Mouse (Mus musculus) MEL (cell line): ENCODE results near the gene Vcl. TPM values are rescaled to one million over a fixed set of nuclear protein-coding genes. Genes with fewer than 3 reads are reported as not detected.

Source experiments
- DNase-seq: peaks from one replicate; pipeline ENCODE4 v3.0.0; 2011; ENCODE audit warnings: low read depth, low spot score
- H3K27ac ChIP-seq: 2 replicates; pipeline ENCODE4 v1.5.1; 2012; ENCODE audit warnings: low read depth, mild to moderate bottlenecking, control low read depth, low read length, moderate library complexity; ENCODE audit not compliant: control insufficient read depth
- H3K27me3 ChIP-seq, 2 experiments: fragments of 150-350 bp in 1 of 2; sonication (generic) in 1 of 2; 2 replicates each; pipeline ENCODE4 v1.6.1; 2012; ENCODE audit warnings: low read length in 2 of 2, mild to moderate bottlenecking in 2 of 2, improper control_type of control experiment in 1 of 2, moderate library complexity in 1 of 2; ENCODE audit not compliant: insufficient read depth in 2 of 2, control insufficient read depth in 1 of 2
- H3K36me3 ChIP-seq, 2 experiments: 2 replicates each; pipeline ENCODE4 v1.6.1; 2012 to 2014; ENCODE audit warnings: low read length in 2 of 2, improper control_type of control experiment in 1 of 2, inconsistent platforms in 1 of 2, mild to moderate bottlenecking in 1 of 2; ENCODE audit not compliant: insufficient read depth in 2 of 2, control insufficient read depth in 1 of 2
- H3K4me1 ChIP-seq, 2 experiments: fragments of 150-350 bp in 1 of 2; sonication (generic) in 1 of 2; 2 replicates each; pipeline ENCODE4 v1.6.1; 2012; ENCODE audit warnings: low read length in 2 of 2, improper control_type of control experiment in 1 of 2, mild to moderate bottlenecking in 1 of 2; ENCODE audit not compliant: insufficient read depth in 2 of 2, control insufficient read depth in 1 of 2
- H3K4me3 ChIP-seq, 2 experiments: fragments of 150-350 bp in 1 of 2; sonication (generic) in 1 of 2; 2 replicates each; pipeline ENCODE4 v1.5.1; 2012; ENCODE audit warnings: low read depth in 2 of 2, low read length in 2 of 2, mild to moderate bottlenecking in 2 of 2, moderate library complexity in 2 of 2, control low read depth in 1 of 2, improper control_type of control experiment in 1 of 2; ENCODE audit not compliant: control insufficient read depth in 1 of 2, insufficient read depth in 1 of 2
- H3K79me2 ChIP-seq: 2 replicates; pipeline ENCODE4 v1.6.1; 2012; ENCODE audit warnings: mild to moderate bottlenecking, low read length, moderate library complexity; ENCODE audit not compliant: control insufficient read depth, poor library complexity, insufficient read depth
- H3K9ac ChIP-seq: 2 replicates; pipeline ENCODE4 v1.6.1; 2012; ENCODE audit warnings: low read depth, mild to moderate bottlenecking, control low read depth, low read length, moderate library complexity; ENCODE audit not compliant: control insufficient read depth, poor library complexity, severe bottlenecking
- H3K9me3 ChIP-seq: fragments of 150-350 bp; sonication (generic); replicated peaks from 2 replicates; pipeline ENCODE4 v1.6.1; 2012; ENCODE audit warnings: mild to moderate bottlenecking, low read length, improper control_type of control experiment, moderate library complexity; ENCODE audit not compliant: insufficient read depth
- BHLHE40 ChIP-seq: IDR thresholded peaks from 2 replicates; pipeline ENCODE4 v1.6.1; 2012; ENCODE audit warnings: low read depth, mild to moderate bottlenecking, inconsistent platforms, low read length, improper control_type of control experiment, borderline replicate concordance
- CHD2 ChIP-seq: IDR thresholded peaks from 2 replicates; pipeline ENCODE4 v1.6.1; 2011; ENCODE audit warnings: low read length, improper control_type of control experiment
- CTCF ChIP-seq, 3 experiments: IDR thresholded peaks in 2 of 3; conservative IDR thresholded peaks in 1 of 3; 2 replicates each; pipeline ENCODE4 v1.5.1; 2011 to 2012; ENCODE audit warnings: low read length in 3 of 3, low read depth in 2 of 3, mild to moderate bottlenecking in 2 of 3, improper control_type of control experiment in 1 of 3, inconsistent platforms in 1 of 3, mixed read lengths in 1 of 3, moderate library complexity in 1 of 3; ENCODE audit not compliant: control insufficient read depth in 1 of 3, insufficient read depth in 1 of 3, poor library complexity in 1 of 3, severe bottlenecking in 1 of 3
- E2F4 ChIP-seq: IDR thresholded peaks from 2 replicates; pipeline ENCODE4 v1.6.1; 2011; ENCODE audit warnings: low read depth, low read length, improper control_type of control experiment, borderline replicate concordance
- ETS1 ChIP-seq: IDR thresholded peaks from 2 replicates; pipeline ENCODE4 v1.6.1; 2012; ENCODE audit warnings: low read depth, mild to moderate bottlenecking, inconsistent platforms, low read length, improper control_type of control experiment, moderate library complexity
- GABPA ChIP-seq: IDR thresholded peaks from 2 replicates; pipeline ENCODE4 v1.6.1; 2012; ENCODE audit warnings: low read depth, mild to moderate bottlenecking, inconsistent platforms, low read length, improper control_type of control experiment, moderate library complexity
- GATA1 ChIP-seq: IDR thresholded peaks from 2 replicates; pipeline ENCODE4 v1.6.1; 2011; ENCODE audit warnings: low read depth, low read length, improper control_type of control experiment
- MAZ ChIP-seq: IDR thresholded peaks from 2 replicates; pipeline ENCODE4 v1.6.1; 2012; ENCODE audit warnings: low read depth, mild to moderate bottlenecking, inconsistent platforms, low read length, improper control_type of control experiment
- MEF2A ChIP-seq: IDR thresholded peaks from 2 replicates; pipeline ENCODE4 v1.6.1; 2014; ENCODE audit warnings: low read depth, mild to moderate bottlenecking, inconsistent platforms, low read length, improper control_type of control experiment; ENCODE audit not compliant: poor library complexity, insufficient replicate concordance, severe bottlenecking; ENCODE audit errors: extremely low read depth
- MXI1 ChIP-seq: IDR thresholded peaks from 2 replicates; pipeline ENCODE4 v1.6.1; 2011; ENCODE audit warnings: mild to moderate bottlenecking, low read depth, low read length, improper control_type of control experiment
- NRF1 ChIP-seq: IDR thresholded peaks from 2 replicates; pipeline ENCODE4 v1.6.1; 2014; ENCODE audit warnings: low read depth, mild to moderate bottlenecking, inconsistent platforms, low read length, improper control_type of control experiment, moderate library complexity; ENCODE audit not compliant: poor library complexity, insufficient read depth, severe bottlenecking
- POLR2AphosphoS5 ChIP-seq: IDR thresholded peaks from 2 replicates; pipeline ENCODE4 v1.6.1; 2012; ENCODE audit warnings: low read depth, borderline replicate concordance, mild to moderate bottlenecking, inconsistent platforms, low read length, moderate library complexity, mixed read lengths
- RAD21 ChIP-seq: IDR thresholded peaks from 2 replicates; pipeline ENCODE4 v1.6.1; 2011; ENCODE audit warnings: mild to moderate bottlenecking, low read depth, low read length, improper control_type of control experiment
- SIN3A ChIP-seq: IDR thresholded peaks from 2 replicates; pipeline ENCODE4 v1.6.1; 2012; ENCODE audit warnings: low read length, improper control_type of control experiment, inconsistent platforms
- SMC3 ChIP-seq: IDR thresholded peaks from 2 replicates; pipeline ENCODE4 v1.6.1; 2011; ENCODE audit warnings: low read depth, low read length, improper control_type of control experiment
- TBP ChIP-seq: IDR thresholded peaks from 2 replicates; pipeline ENCODE4 v1.8.0; 2011; ENCODE audit warnings: low read depth, low read length, improper control_type of control experiment
- TCF12 ChIP-seq: IDR thresholded peaks from 2 replicates; pipeline ENCODE4 v1.6.1; 2014; ENCODE audit warnings: low read depth, mild to moderate bottlenecking, inconsistent platforms, low read length, improper control_type of control experiment, moderate library complexity
- UBTF ChIP-seq: IDR thresholded peaks from 2 replicates; pipeline ENCODE4 v1.6.1; 2012; ENCODE audit warnings: low read depth, mild to moderate bottlenecking, inconsistent platforms, low read length, improper control_type of control experiment, moderate library complexity, borderline replicate concordance; ENCODE audit not compliant: insufficient read depth
- USF2 ChIP-seq, 2 experiments: IDR thresholded peaks; 2 replicates each; pipeline ENCODE4 v1.6.1; 2011 to 2012; ENCODE audit warnings: improper control_type of control experiment in 2 of 2, low read length in 2 of 2, borderline replicate concordance in 1 of 2, inconsistent platforms in 1 of 2, low read depth in 1 of 2, mild to moderate bottlenecking in 1 of 2; ENCODE audit not compliant: insufficient read depth in 1 of 2
- ZC3H11A ChIP-seq: IDR thresholded peaks from 2 replicates; pipeline ENCODE4 v1.6.1; 2012; ENCODE audit warnings: low read depth, mild to moderate bottlenecking, inconsistent platforms, low read length, improper control_type of control experiment
- ZMIZ1 ChIP-seq: IDR thresholded peaks from 2 replicates; pipeline ENCODE4 v1.6.1; 2012; ENCODE audit warnings: low read depth, mild to moderate bottlenecking, inconsistent platforms, low read length, improper control_type of control experiment, moderate library complexity
- polyA plus RNA-seq, 2 experiments: library from polyadenylated mRNA; stranded (reverse) in 1 of 2; unstranded in 1 of 2; fragments of >175 nt in 1 of 2; fragments of >200 nt in 1 of 2; gene quantifications; 2 replicates each; pipeline versions ENCODE4 v1.2.1 to v1.2.4; 2012; ENCODE audit warnings: low replicate concordance in 2 of 2, low read depth in 1 of 2; ENCODE audit not compliant: insufficient read length in 2 of 2, insufficient read depth in 1 of 2, missing spikeins in 1 of 2
- total RNA-seq: library from RNA; depleted of rRNA; stranded (reverse); fragments of 300-350 nt; gene quantifications from 2 replicates; pipeline ENCODE4 v1.2.3, GENCODE M21; 2012

Vcl gene
- total and polyA plus RNA-seq, 3 experiments, result 11.7 to 30.3 TPM; not detected in 1

DNA sequence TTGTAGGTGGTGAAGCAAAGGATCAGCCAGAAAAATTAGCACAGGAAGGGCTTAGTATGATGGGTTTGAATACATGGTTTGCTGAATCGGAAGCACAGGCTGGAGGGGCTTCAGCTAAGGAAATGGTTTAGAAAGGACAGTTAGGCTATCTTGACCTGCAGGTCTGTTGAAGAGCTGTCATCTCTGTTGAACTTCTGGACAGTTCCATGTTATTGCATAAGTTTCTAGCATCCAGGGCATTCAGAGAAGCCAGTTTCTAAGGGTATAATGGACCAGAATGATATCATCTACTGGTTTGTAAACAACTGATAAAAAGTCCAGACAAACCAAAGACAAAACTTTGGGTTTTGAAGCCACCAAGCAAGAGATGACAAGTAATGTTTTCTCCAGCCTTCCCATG, 33.7 kb downstream of the Vcl start:
- Histone ChIP-seq H3K79me2 (no peaks in the 10 kb centered on the region), H3K27ac (no peak overlapping the region), H3K9me3 (no peaks in the 10 kb centered on the region), H3K4me3 (no peak overlapping the region), H3K4me1 (peaks cover 0 to 3% of the 10 kb centered on the region in 2 experiments; a peak in 1 of 4 replicates), H3K36me3 (peaks cover 0 to 7% of the 10 kb centered on the region in 2 experiments; a peak in 2 of 4 replicates), H3K9ac (no peak overlapping the region), H3K27me3 (no peaks in the 10 kb centered on the region)
- DNase-seq, result no peak
- TF ChIP-seq CHD2, result no peak
- TF ChIP-seq MAZ, result no peak
- no peak for TF ChIP-seq BHLHE40
- TF ChIP-seq NRF1, result no peak
- TF ChIP-seq GATA1, result no peak
- TF ChIP-seq SMC3, result no peak
- TF ChIP-seq RAD21, result no peak

DNA sequence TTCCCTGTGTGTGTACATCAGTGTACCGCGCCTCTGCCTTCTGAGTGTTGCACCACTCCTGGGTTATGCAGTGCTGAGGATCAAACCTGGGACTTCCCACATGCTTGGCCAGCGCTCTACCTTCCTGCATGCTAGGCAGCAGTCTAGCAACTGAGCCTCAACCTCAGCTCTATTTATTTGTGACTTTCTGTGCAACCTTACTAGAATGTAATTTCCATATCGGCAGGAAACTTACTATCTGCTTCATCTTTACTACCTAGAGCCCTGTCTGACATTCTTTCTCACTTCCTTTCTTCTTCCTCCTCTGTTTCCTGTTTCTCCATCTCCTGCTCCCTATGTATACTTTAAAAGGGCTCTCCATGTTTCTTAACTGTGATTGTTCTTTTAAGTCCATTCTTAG, 34.7 kb downstream of the Vcl start:
- H3K36me3 ChIP-seq, result peaks cover 0 to 7% of the 10 kb centered on the region in 2 experiments; a peak in 2 of 4 replicates
- no peaks in the 10 kb centered on the region for H3K27me3 ChIP-seq
- H3K79me2 ChIP-seq, result no peaks in the 10 kb centered on the region
- no peak for TF ChIP-seq POLR2AphosphoS5
- TF ChIP-seq SIN3A, result no peak
- H3K9me3 ChIP-seq, result no peaks in the 10 kb centered on the region
- H3K4me3 ChIP-seq, result no peak overlapping the region
- H3K9ac ChIP-seq, result no peak overlapping the region
- no peak for DNase-seq
- no peak overlapping the region for H3K27ac ChIP-seq
- H3K4me1 ChIP-seq, result peaks cover 0 to 3% of the 10 kb centered on the region in 2 experiments; a peak in 1 of 4 replicates

DNA sequence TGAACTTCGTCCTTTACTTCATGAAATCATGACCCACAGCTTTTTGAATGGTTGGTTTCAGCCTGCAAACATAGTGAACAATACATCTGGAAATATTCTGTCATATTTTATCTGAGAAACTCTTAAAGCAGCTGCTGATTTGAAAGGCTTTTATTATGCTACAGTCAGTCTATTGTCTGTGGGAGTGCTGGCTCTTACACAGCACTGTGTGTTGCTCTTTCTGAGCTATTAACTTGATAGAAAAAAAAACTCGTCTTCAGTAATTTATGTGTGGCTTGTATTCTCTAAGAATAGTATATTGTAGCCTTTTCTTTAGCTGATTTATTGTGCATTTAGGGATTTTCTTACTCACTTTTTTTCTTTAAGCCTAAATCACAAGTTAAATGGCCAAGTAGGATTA, 35.1 kb downstream of the Vcl start:
- Histone ChIP-seq H3K79me2 (no peaks in the 10 kb centered on the region), H3K4me1 (peaks cover 0 to 3% of the 10 kb centered on the region in 2 experiments; a peak in 1 of 4 replicates), H3K4me3 (no peak overlapping the region), H3K36me3 (peaks cover 0 to 7% of the 10 kb centered on the region in 2 experiments; a peak in 2 of 4 replicates), H3K9ac (no peak overlapping the region), H3K27ac (no peak overlapping the region), H3K27me3 (no peaks in the 10 kb centered on the region), H3K9me3 (no peaks in the 10 kb centered on the region)
- no peak for DNase-seq
- TF ChIP-seq NRF1, result no peak
- TF ChIP-seq GABPA, result no peak
- no peak for TF ChIP-seq ZMIZ1
- TF ChIP-seq USF2 (IDR thresholded peaks at IDR 0.05; ENCODE audit: borderline replicate concordance in 1 of 2, insufficient read depth in 1 of 2, low read depth in 1 of 2, low read length in 2 of 2), result no peak
- no peak for TF ChIP-seq MEF2A
- TF ChIP-seq MXI1, result no peak
- TF ChIP-seq ZC3H11A, result no peak
- TF ChIP-seq TBP, result no peak
- TF ChIP-seq TCF12, result no peak
- no peak for TF ChIP-seq E2F4
- TF ChIP-seq ETS1, result no peak
- TF ChIP-seq CTCF (IDR thresholded peaks at IDR 0.05 in 2 of 3, conservative IDR thresholded peaks at IDR 0.05 in 1 of 3; ENCODE audit: control insufficient read depth in 1 of 3, insufficient read depth in 1 of 3, low read depth in 2 of 3, low read length in 3 of 3, poor library complexity in 1 of 3, severe bottlenecking in 1 of 3), result no peak
- TF ChIP-seq UBTF, result no peak
